Mouse (Mus musculus) neural tube, embryonic 15.5 days (tissue): ENCODE measurements around the gene Mc3r. TPM values are rescaled to one million over a fixed set of nuclear protein-coding genes. Genes with fewer than 3 reads are reported as not detected.

Experiments
- polyA plus RNA-seq: library from polyadenylated mRNA; unstranded; fragments of >200 nt; fragmentation: Nextera tagmentation; extraction: Ambion mirVana; gene quantifications from 2 replicates; pipeline ENCODE4 v1.2.1, GENCODE M21; 2015

Mc3r gene
- polyA plus RNA-seq, 1 experiment from 2014 or later, result 0.26 TPM

Other genes starting within 250 kb of the Mc3r start
- 37.0 and 45.0 TPM in 2 replicates for gene Cbln4, start 205.0 kb upstream of the Mc3r start, polyA plus RNA-seq
- 18.7 and 19.5 TPM in 2 replicates for gene Fam210b, start 97.1 kb downstream of the Mc3r start, polyA plus RNA-seq
- gene Aurka, start 122.0 kb downstream of the Mc3r start, polyA plus RNA-seq, result 11.7 and 34.1 TPM in 2 replicates
- 22.4 and 27.5 TPM in 2 replicates for gene Cstf1, start 122.2 kb downstream of the Mc3r start, polyA plus RNA-seq
- gene Cass4, start 145.3 kb downstream of the Mc3r start, polyA plus RNA-seq, result 0.17 and 1.1 TPM in 2 replicates
- 89.8 and 93.4 TPM in 2 replicates for gene Rtf2, start 192.1 kb downstream of the Mc3r start, polyA plus RNA-seq
- 1.1 and 1.4 TPM in 2 replicates for gene Gcnt7, start 210.1 kb downstream of the Mc3r start, polyA plus RNA-seq
- not detected in 2 replicates for gene Fam209, start 224.0 kb downstream of the Mc3r start, polyA plus RNA-seq